Mouse (Mus musculus) telencephalon, adult 2 months (tissue): ENCODE results near the gene Usp36.

ENCODE experiments used
- DNase-seq: peaks from one replicate; pipeline ENCODE4 v3.0.0-alpha.2; 2011; ENCODE audit warnings: low read depth, low spot score

Gene Usp36

GRCm38 (mm10) chr11:118298810-118299209 is 8.8 kb upstream of the Usp36 start:
- DNase-seq = no peak

GRCm38 (mm10) chr11:118297967-118298366 is 7.9 kb upstream of the Usp36 start:
- no peak for DNase-seq

- DNase-seq = no peak
Measured at GRCm38 (mm10) chr11:118295026-118295425, 5.0 kb upstream of the Usp36 start.

GRCm38 (mm10) chr11:118292671-118293070 is 2.6 kb upstream of the Usp36 start:
- no peak for DNase-seq

GRCm38 (mm10) chr11:118289562-118289961 is 482 bp downstream of the Usp36 start:
- no peak for DNase-seq

- no peak for DNase-seq
Measured at GRCm38 (mm10) chr11:118289037-118289511, 970 bp downstream of the Usp36 start.

GRCm38 (mm10) chr11:118287573-118287972 is 2.5 kb downstream of the Usp36 start:
- DNase-seq = no peak

GRCm38 (mm10) chr11:118286434-118286833 is 3.6 kb downstream of the Usp36 start:
- no peak for DNase-seq

GRCm38 (mm10) chr11:118285791-118286190 is 4.3 kb downstream of the Usp36 start:
- no peak for DNase-seq

- no peak for DNase-seq
Measured at GRCm38 (mm10) chr11:118280218-118280617, 9.8 kb downstream of the Usp36 start.

GRCm38 (mm10) chr11:118276328-118276727 is 13.7 kb downstream of the Usp36 start:
- no peak for DNase-seq

- no peak for DNase-seq
Measured at GRCm38 (mm10) chr11:118275092-118275491, 15.0 kb downstream of the Usp36 start.

- DNase-seq = no peak
Measured at GRCm38 (mm10) chr11:118269827-118270226, 20.2 kb downstream of the Usp36 start.

- no peak for DNase-seq
Measured at GRCm38 (mm10) chr11:118266666-118267046, 23.4 kb downstream of the Usp36 start.

GRCm38 (mm10) chr11:118266044-118266665 is 23.9 kb downstream of the Usp36 start:
- no peak for DNase-seq

GRCm38 (mm10) chr11:118265621-118266020 is 24.4 kb downstream of the Usp36 start:
- DNase-seq = no peak

- no peak for DNase-seq
Measured at GRCm38 (mm10) chr11:118263146-118263545, 26.9 kb downstream of the Usp36 start.

GRCm38 (mm10) chr11:118260081-118260480 is 30.0 kb downstream of the Usp36 start:
- no peak for DNase-seq

GRCm38 (mm10) chr11:118259580-118259979 is 30.5 kb downstream of the Usp36 start:
- DNase-seq = no peak

- DNase-seq = no peak
Measured at GRCm38 (mm10) chr11:118256371-118256770, 33.7 kb downstream of the Usp36 start.

GRCm38 (mm10) chr11:118254159-118254951 is 35.7 kb downstream of the Usp36 start:
- no peak for DNase-seq

- no peak for DNase-seq
Measured at GRCm38 (mm10) chr11:118253447-118254158, 36.4 kb downstream of the Usp36 start.
